Mouse (Mus musculus) Patski (cell line): ENCODE data around the gene Map2k5. TPM values are rescaled to one million over a fixed set of nuclear protein-coding genes. Genes with fewer than 3 reads are reported as not detected.

Source experiments
- ATAC-seq: fragments of 100-300 bp; one replicate; pipeline ENCODE4 v1.8.0; 2021
- CTCF ChIA-PET: fragments of 350-600 bp; sonication (Branson Sonifier 250); formaldehyde crosslinking; loops from one replicate; lab custom pipeline; 2022; ENCODE audit warnings: inconsistent platforms; lab: Charles Lee
- POLR2A ChIA-PET: fragments of 350-600 bp; sonication (Branson Sonifier 250); formaldehyde crosslinking; loops from one replicate; lab custom pipeline; 2022; ENCODE audit warnings: antibody characterized with exemption, inconsistent platforms; lab: Charles Lee
- DNase-seq: peaks from one replicate; pipeline ENCODE4 v3.0.0-alpha.2; 2011; ENCODE audit warnings: low read depth, low spot score
- H3K27me3 ChIP-seq: fragments of 371-371 bp; one replicate; pipeline ENCODE4 v1.5.1; 2021
- CTCF ChIP-seq: fragments of 100-300 bp; IDR thresholded peaks from one replicate; pipeline ENCODE4 v1.5.1; 2021
- in situ Hi-C: fragments of 300-500 bp; cut with MboI; formaldehyde crosslinking; loops from 3 replicates; pipeline ENCODE4 v1.11.1; 2018; ENCODE audit warnings: low pct_unique_long_range_greater_than_20kb, mixed read lengths
- polyA plus RNA-seq: library from polyadenylated mRNA; unstranded; gene quantifications from one replicate; pipeline ENCODE4 v1.2.3, GENCODE M21; 2021

The Map2k5 gene
- polyA plus RNA-seq, 1 experiment from 2014 or later: 31.5 TPM

- no peak for DNase-seq
- in situ Hi-C loops: no loop called here
- no peak for TF ChIP-seq CTCF
- POLR2A ChIA-PET: interaction anchor here (1.4 kb wide), 1 partner anchor 22 kb away, joined by 3 read pairs; no protein-coding TSS in a partner anchor
- CTCF ChIA-PET: no interaction called here
- ATAC-seq: no peak
- peaks cover 89% of the 10 kb centered on the region for H3K27me3 ChIP-seq
These were observed 229.8 kb downstream of the Map2k5 start for GRCm38 (mm10) chr9:63147786-63148409.

- POLR2A ChIA-PET: interaction anchor here (1.4 kb wide), 1 partner anchor 22 kb away, joined by 3 read pairs; no protein-coding TSS in a partner anchor
- DNase-seq (no peak), ATAC-seq (no peak)
- no peak for TF ChIP-seq CTCF
- CTCF ChIA-PET: no interaction called here
- H3K27me3 ChIP-seq: peaks cover 90% of the 10 kb centered on the region
- in situ Hi-C loops: no loop called here
These were observed 230.4 kb downstream of the Map2k5 start for GRCm38 (mm10) chr9:63147296-63147695.

- ChIA-PET POLR2A (no interaction called here), CTCF (no interaction called here)
- DNase-seq: no peak
- no peak for ATAC-seq
- H3K27me3 ChIP-seq: peaks cover 90% of the 10 kb centered on the region
- no peak for TF ChIP-seq CTCF
- in situ Hi-C loops: no loop called here
These were observed 230.8 kb downstream of the Map2k5 start for GRCm38 (mm10) chr9:63146856-63147274.

- POLR2A ChIA-PET: no interaction called here
- in situ Hi-C loops: no loop called here
- TF ChIP-seq CTCF: no peak
- ATAC-seq: no peak
- CTCF ChIA-PET: no interaction called here
- no peak for DNase-seq
- peaks cover 90% of the 10 kb centered on the region for H3K27me3 ChIP-seq
These were observed 231.4 kb downstream of the Map2k5 start for GRCm38 (mm10) chr9:63146126-63146855.

GRCm38 (mm10) chr9:63145249-63146125 is 232.2 kb downstream of the Map2k5 start:
- in situ Hi-C loops: no loop called here
- no peak for TF ChIP-seq CTCF
- CTCF ChIA-PET: no interaction called here
- H3K27me3 ChIP-seq: peaks cover 91% of the 10 kb centered on the region
- POLR2A ChIA-PET: no interaction called here
- ATAC-seq (no peak), DNase-seq (no peak)

GRCm38 (mm10) chr9:63144502-63145248 is 233.0 kb downstream of the Map2k5 start:
- TF ChIP-seq CTCF: no peak
- in situ Hi-C loops: no loop called here
- CTCF ChIA-PET: no interaction called here
- POLR2A ChIA-PET: no interaction called here
- H3K27me3 ChIP-seq: peaks cover 91% of the 10 kb centered on the region
- DNase-seq (no peak), ATAC-seq (no peak)

- TF ChIP-seq CTCF: no peak
- in situ Hi-C loops: no loop called here
- DNase-seq (no peak), ATAC-seq (no peak)
- ChIA-PET POLR2A (no interaction called here), CTCF (no interaction called here)
- peaks cover 93% of the 10 kb centered on the region for H3K27me3 ChIP-seq
These were observed 233.8 kb downstream of the Map2k5 start for GRCm38 (mm10) chr9:63143641-63144501.

- in situ Hi-C loops: no loop called here
- ChIA-PET CTCF (no interaction called here), POLR2A (no interaction called here)
- DNase-seq: no peak
- peaks cover 96% of the 10 kb centered on the region for H3K27me3 ChIP-seq
- no peak for ATAC-seq
- no peak for TF ChIP-seq CTCF
These were observed 234.5 kb downstream of the Map2k5 start for GRCm38 (mm10) chr9:63143227-63143626.

- POLR2A ChIA-PET: no interaction called here
- H3K27me3 ChIP-seq: peaks cover 93% of the 10 kb centered on the region
- in situ Hi-C loops: no loop called here
- no peak for ATAC-seq
- CTCF ChIA-PET: no interaction called here
- no peak for DNase-seq
- no peak for TF ChIP-seq CTCF
These were observed 235.2 kb downstream of the Map2k5 start for GRCm38 (mm10) chr9:63142335-63143036.
